Mouse (Mus musculus) neutrophil, adult 59 days (primary cell): ENCODE data around the gene Dram1. TPM values are rescaled to one million over a fixed set of nuclear protein-coding genes. Genes with fewer than 3 reads are reported as not detected.

ENCODE experiments used
- total RNA-seq, 2 experiments: library from RNA; stranded (reverse); gene quantifications; 1 replicate in 1 of 2; 2 replicates in 1 of 2; pipeline ENCODE4 v1.2.4; 2023

Dram1 gene
- total RNA-seq = 10 to 100 TPM; 32.3 to 33.9 TPM

GRCm38 (mm10) chr10:88379013-88379885 lies at the start of gene Dram1, which contains the start of gene Gnptab:
Dram1 (minus strand) TSS chr10:88379080.
Gnptab (plus strand) TSS chr10:88379132.

Other genes starting within 250 kb of the Dram1 start
- gene Parpbp, start 232.1 kb downstream of the Dram1 start, total RNA-seq = 10 to 100 TPM in 1 of 2 experiments, 1 to 10 TPM in 1; 9.5 to 11.9 TPM
- gene Nup37, start 232.1 kb downstream of the Dram1 start, total RNA-seq = 10 to 100 TPM in 1 of 2 experiments, 1 to 10 TPM in 1; 6.3 to 11.2 TPM
- gene Washc3, start 178.0 kb downstream of the Dram1 start, total RNA-seq = 10 to 100 TPM; 23.1 to 28.3 TPM
- 10 to 100 TPM; 25.8 to 33.0 TPM for gene Gnptab, start 52 bp upstream of the Dram1 start, total RNA-seq
- gene Sycp3, start 80.5 kb upstream of the Dram1 start, total RNA-seq = not detected
- gene Chpt1, start 125.0 kb upstream of the Dram1 start, total RNA-seq = 1 to 10 TPM; 8.2 to 9.9 TPM
- under 1 TPM in 1 of 2 experiments, not detected in 1; 0.18 TPM for gene Mybpc1, start 226.1 kb upstream of the Dram1 start, total RNA-seq